Mouse (Mus musculus) CH12.LX (cell line): ENCODE data around the gene Zfp213. TPM values are rescaled to one million over a fixed set of nuclear protein-coding genes. Genes with fewer than 3 reads are reported as not detected.

Source experiments
- DNase-seq: peaks from one replicate; pipeline ENCODE4 v3.0.0-alpha.2; 2013; ENCODE audit errors: extremely low read depth
- H3K27ac ChIP-seq: 2 replicates; pipeline ENCODE4 v1.5.1; 2012; ENCODE audit warnings: low read depth, mild to moderate bottlenecking, control low read depth, moderate library complexity; ENCODE audit not compliant: insufficient read depth
- H3K27me3 ChIP-seq: replicated peaks from 2 replicates; pipeline ENCODE3; 2012; ENCODE audit warnings: inconsistent platforms
- H3K36me3 ChIP-seq, 2 experiments: replicated peaks in 1 of 2; 2 replicates each; pipeline versions ENCODE3 to v1.6.1; 2012; ENCODE audit warnings: inconsistent platforms in 1 of 2, low read length in 1 of 2, mild to moderate bottlenecking in 1 of 2, mixed read lengths in 1 of 2, moderate library complexity in 1 of 2; ENCODE audit not compliant: control insufficient read depth in 1 of 2, insufficient read depth in 1 of 2
- H3K4me1 ChIP-seq, 2 experiments: 2 replicates each; pipeline ENCODE4 v1.6.1; 2012; ENCODE audit warnings: inconsistent platforms in 1 of 2, moderate library complexity in 1 of 2; ENCODE audit not compliant: insufficient read depth in 2 of 2, control insufficient read depth in 1 of 2
- H3K4me2 ChIP-seq: 2 replicates; pipeline ENCODE4 v1.6.1; 2012; ENCODE audit warnings: low read depth, mild to moderate bottlenecking, control low read depth; ENCODE audit not compliant: poor library complexity, insufficient read depth, severe bottlenecking
- H3K4me3 ChIP-seq, 3 experiments: fragments of 150-350 bp in 1 of 3; sonication (generic) in 1 of 3; replicated peaks in 1 of 3; 2 replicates each; pipeline versions ENCODE3 to v1.5.1; 2011 to 2012; ENCODE audit warnings: low read depth in 2 of 3, low read length in 2 of 3, mild to moderate bottlenecking in 2 of 3, moderate library complexity in 2 of 3, control low read depth in 1 of 3, improper control_type of control experiment in 1 of 3, inconsistent platforms in 1 of 3, mixed read lengths in 1 of 3; ENCODE audit not compliant: poor library complexity in 1 of 3
- H3K79me2 ChIP-seq: replicated peaks from 2 replicates; pipeline ENCODE4 v1.6.1; 2012; ENCODE audit warnings: mild to moderate bottlenecking, moderate library complexity; ENCODE audit not compliant: control insufficient read depth, poor library complexity, insufficient read depth, severe bottlenecking; ENCODE audit errors: extremely low read depth
- H3K9ac ChIP-seq: 2 replicates; pipeline ENCODE4 v1.6.1; 2012; ENCODE audit warnings: low read depth, mild to moderate bottlenecking, control low read depth, moderate library complexity; ENCODE audit not compliant: insufficient read depth
- H3K9me3 ChIP-seq: replicated peaks from 2 replicates; pipeline ENCODE3; 2012; ENCODE audit warnings: low read length, inconsistent platforms, mixed read lengths
- BHLHE40 ChIP-seq: IDR thresholded peaks from 2 replicates; pipeline ENCODE4 v1.6.1; 2011; ENCODE audit warnings: mild to moderate bottlenecking, low read depth, low read length, improper control_type of control experiment
- CHD1 ChIP-seq: IDR thresholded peaks from 2 replicates; pipeline ENCODE4 v1.6.1; 2012; ENCODE audit warnings: low read depth, low read length, improper control_type of control experiment, inconsistent platforms
- CTCF ChIP-seq, 2 experiments: IDR thresholded peaks in 1 of 2; conservative IDR thresholded peaks in 1 of 2; 2 replicates each; pipeline ENCODE4 v1.5.1; 2011 to 2012; ENCODE audit warnings: low read depth in 2 of 2, low read length in 2 of 2, improper control_type of control experiment in 1 of 2, inconsistent platforms in 1 of 2, mild to moderate bottlenecking in 1 of 2, moderate library complexity in 1 of 2
- E2F4 ChIP-seq: IDR thresholded peaks from 2 replicates; pipeline ENCODE4 v1.6.1; 2011; ENCODE audit warnings: low read depth, low read length, improper control_type of control experiment; ENCODE audit not compliant: insufficient replicate concordance
- EP300 ChIP-seq: IDR thresholded peaks from 2 replicates; pipeline ENCODE4 v1.6.1; 2011; ENCODE audit warnings: low read length, improper control_type of control experiment
- ETS1 ChIP-seq: conservative IDR thresholded peaks from 2 replicates; pipeline ENCODE4 v1.6.1; 2012; ENCODE audit warnings: low read depth, mild to moderate bottlenecking, inconsistent platforms, low read length, improper control_type of control experiment, moderate library complexity
- GABPA ChIP-seq: IDR thresholded peaks from 2 replicates; pipeline ENCODE4 v1.6.1; 2012; ENCODE audit warnings: low read depth, low read length, improper control_type of control experiment, inconsistent platforms; ENCODE audit not compliant: insufficient replicate concordance
- MAFK ChIP-seq: IDR thresholded peaks from 2 replicates; pipeline ENCODE4 v1.6.1; 2011; ENCODE audit warnings: low read length, improper control_type of control experiment; ENCODE audit not compliant: insufficient replicate concordance
- NRF1 ChIP-seq: IDR thresholded peaks from 2 replicates; pipeline ENCODE4 v1.6.1; 2014; ENCODE audit warnings: low read depth, mild to moderate bottlenecking, inconsistent platforms, low read length, improper control_type of control experiment, moderate library complexity
- PAX5 ChIP-seq: IDR thresholded peaks from 2 replicates; pipeline ENCODE4 v1.6.1; 2012; ENCODE audit warnings: low read length, inconsistent platforms, mixed read lengths
- RAD21 ChIP-seq: IDR thresholded peaks from 2 replicates; pipeline ENCODE4 v1.6.1; 2011; ENCODE audit warnings: low read depth, mild to moderate bottlenecking, low read length, improper control_type of control experiment, moderate library complexity
- RCOR1 ChIP-seq: conservative IDR thresholded peaks from 2 replicates; pipeline ENCODE4 v1.6.1; 2012; ENCODE audit warnings: low read depth, mild to moderate bottlenecking, inconsistent platforms, low read length, improper control_type of control experiment
- SIN3A ChIP-seq: IDR thresholded peaks from 2 replicates; pipeline ENCODE4 v1.6.1; 2012; ENCODE audit warnings: low read length, improper control_type of control experiment, inconsistent platforms
- SMC3 ChIP-seq: IDR thresholded peaks from 2 replicates; pipeline ENCODE4 v1.6.1; 2011; ENCODE audit warnings: low read depth, low read length, improper control_type of control experiment
- TBP ChIP-seq: conservative IDR thresholded peaks from 2 replicates; pipeline ENCODE4 v1.6.1; 2011; ENCODE audit warnings: low read depth, low read length, improper control_type of control experiment
- UBTF ChIP-seq: IDR thresholded peaks from 2 replicates; pipeline ENCODE4 v1.6.1; 2012; ENCODE audit warnings: low read depth, mild to moderate bottlenecking, inconsistent platforms, low read length, improper control_type of control experiment, moderate library complexity
- USF1 ChIP-seq: IDR thresholded peaks from 2 replicates; pipeline ENCODE4 v1.6.1; 2014; ENCODE audit warnings: low read depth, mild to moderate bottlenecking, inconsistent platforms, low read length, improper control_type of control experiment
- USF2 ChIP-seq: conservative IDR thresholded peaks from 2 replicates; pipeline ENCODE4 v1.6.1; 2011; ENCODE audit warnings: low read depth, low read length, improper control_type of control experiment
- ZC3H11A ChIP-seq: IDR thresholded peaks from 2 replicates; pipeline ENCODE4 v1.6.1; 2012; ENCODE audit warnings: low read depth, mild to moderate bottlenecking, inconsistent platforms, low read length, improper control_type of control experiment
- ZKSCAN1 ChIP-seq: IDR thresholded peaks from 2 replicates; pipeline ENCODE4 v1.6.1; 2012; ENCODE audit warnings: low read depth, inconsistent platforms, low read length, improper control_type of control experiment, borderline replicate concordance
- ZMIZ1 ChIP-seq: IDR thresholded peaks from 2 replicates; pipeline ENCODE4 v1.6.1; 2012; ENCODE audit warnings: low read depth, mild to moderate bottlenecking, inconsistent platforms, low read length, improper control_type of control experiment
- dilution Hi-C: fragments of 300-500 bp; cut with MboI; formaldehyde crosslinking; loops from 2 replicates; pipeline ENCODE4 v1.14.3; 2020; ENCODE audit warnings: low sequenced_read_pairs; ENCODE audit not compliant: extremely low pct_unique_long_range_greater_than_20kb, extremely low pct_ligation_motif_present
- in situ Hi-C: fragments of 300-500 bp; cut with MboI; formaldehyde crosslinking; loops from 3 replicates; pipeline ENCODE4 v1.14.3; 2019; ENCODE audit warnings: low sequenced_read_pairs, low pct_ligation_motif_present, low pct_unique_long_range_greater_than_20kb, mixed read lengths
- polyA plus RNA-seq: library from polyadenylated mRNA; unstranded; fragments of >175 nt; gene quantifications from 2 replicates; pipeline ENCODE4 v1.2.1, GENCODE M21; 2012; ENCODE audit warnings: low read depth; ENCODE audit not compliant: insufficient read length
- total RNA-seq, 2 experiments: library from RNA; depleted of rRNA; stranded (reverse); fragments of 300-350 nt in 1 of 2; fragments of >200 nt in 1 of 2; gene quantifications; 2 replicates each; pipeline ENCODE4 v1.2.3; 2012 to 2014

Gene Zfp213
- total and polyA plus RNA-seq, 3 experiments = 8.0 to 10.9 (median 9.4) TPM

- H3K79me2 ChIP-seq = no peaks in the 10 kb centered on the region
- H3K36me3 ChIP-seq = peaks cover 28 to 55% of the 10 kb centered on the region in 2 experiments
- dilution Hi-C loops = no loop called here
- no peaks in the 10 kb centered on the region for H3K27me3 ChIP-seq
- H3K4me1 ChIP-seq = peaks cover 0 to 19% of the 10 kb centered on the region in 2 experiments; a peak in 3 of 4 replicates
- no peak overlapping the region for H3K9ac ChIP-seq
- H3K9me3 ChIP-seq = no peaks in the 10 kb centered on the region
- no peak overlapping the region for H3K27ac ChIP-seq
- in situ Hi-C loops = loop anchor here (10.0 kb wide), 1 partner anchor 370 kb away; no protein-coding TSS in a partner anchor
- DNase-seq = no peak
- H3K4me3 ChIP-seq = no peak overlapping the region
- H3K4me2 ChIP-seq = no peak overlapping the region
- no peak for TF ChIP-seq MAFK
- TF ChIP-seq ZKSCAN1 = no peak
- TF ChIP-seq USF2 = no peak
Measured at GRCm38 (mm10) chr17:23554321-23554720, 9.7 kb downstream of the Zfp213 start.

DNA sequence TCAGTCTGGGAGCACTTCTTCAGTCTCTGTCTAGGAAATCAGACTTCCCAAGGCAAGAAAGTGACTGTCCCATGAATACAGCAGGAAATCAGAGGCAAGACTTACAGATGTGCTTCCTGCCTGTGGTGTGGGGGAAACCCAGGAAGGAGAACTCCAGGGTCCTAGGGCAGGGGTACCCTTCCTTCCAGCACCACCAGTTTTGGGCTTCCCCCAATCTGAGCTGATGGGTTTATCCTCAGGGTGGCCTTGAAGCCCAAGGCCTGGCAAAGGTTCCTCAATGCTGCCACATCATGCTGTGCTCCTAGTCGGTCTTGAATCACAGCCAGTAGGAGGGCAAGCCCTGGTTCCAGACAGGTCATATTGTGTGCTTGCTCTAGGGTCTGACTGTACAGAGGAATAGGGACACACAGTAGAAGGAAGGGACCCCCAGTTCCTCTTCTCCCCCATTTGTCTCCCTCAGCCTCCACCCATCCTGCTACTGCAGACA lies 10.4 kb downstream of the Zfp213 start:
- peaks cover 0 to 19% of the 10 kb centered on the region in 2 experiments; a peak in 3 of 4 replicates for H3K4me1 ChIP-seq
- H3K79me2 ChIP-seq = no peaks in the 10 kb centered on the region
- no peaks in the 10 kb centered on the region for H3K9me3 ChIP-seq
- no peak overlapping the region for H3K4me3 ChIP-seq
- H3K9ac ChIP-seq = no peak overlapping the region
- in situ Hi-C loops (loop anchor here (10.0 kb wide), 1 partner anchor 369 kb away; no protein-coding TSS in a partner anchor), dilution Hi-C loops (no loop called here)
- no peak for DNase-seq
- H3K36me3 ChIP-seq = peaks cover 22 to 48% of the 10 kb centered on the region in 2 experiments
- H3K27me3 ChIP-seq = no peaks in the 10 kb centered on the region
- TF ChIP-seq SMC3 (no peak), RAD21 (no peak), CTCF (conservative IDR thresholded peaks at IDR 0.05 in 1 of 2, IDR thresholded peaks at IDR 0.05 in 1 of 2; ENCODE audit: low read depth in 2 of 2, low read length in 2 of 2) (no peak), ZMIZ1 (no peak), EP300 (no peak), RCOR1 (no peak), TBP (no peak), CHD1 (no peak), GABPA (no peak), PAX5 (no peak), UBTF (no peak), MAFK (no peak), E2F4 (no peak), NRF1 (no peak), BHLHE40 (no peak), ZC3H11A (no peak), ETS1 (no peak), SIN3A (no peak), USF1 (no peak)
- H3K27ac ChIP-seq = no peak overlapping the region
- H3K4me2 ChIP-seq = no peak overlapping the region
